Mouse (Mus musculus) testis, postnatal 10 days (tissue): ENCODE results near the gene Fam178b.
"Not testable (repeated sequence)": the region's sequence is repeated elsewhere in the genome, so short reads cannot be mapped to it uniquely, and the experiment has no call there.

Experiments used
- DNase-seq: peaks from one replicate; pipeline ENCODE4 v3.0.0; 2021; ENCODE audit warnings: low spot score

Fam178b gene

DNA sequence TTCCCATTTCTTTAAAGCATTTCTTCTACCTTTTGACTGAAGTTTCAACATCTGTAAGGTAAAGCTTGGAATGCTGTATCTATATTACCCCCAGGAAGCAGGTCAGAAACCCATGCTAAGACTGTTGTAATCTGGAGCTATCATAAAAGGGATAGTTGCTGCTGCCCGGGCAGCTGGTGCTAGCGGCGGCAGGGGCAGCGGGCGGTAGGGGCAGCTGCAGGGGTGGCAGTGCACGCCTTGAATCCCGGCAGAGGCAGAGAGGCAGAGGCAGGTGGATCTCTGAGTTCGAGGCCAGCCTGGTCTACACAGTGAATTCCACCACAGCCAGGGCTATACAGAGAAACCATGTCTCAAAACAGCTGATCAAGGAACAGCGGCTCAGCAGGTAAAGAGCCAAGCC is 140.1 kb downstream of the Fam178b start:
- no peak for DNase-seq

DNA sequence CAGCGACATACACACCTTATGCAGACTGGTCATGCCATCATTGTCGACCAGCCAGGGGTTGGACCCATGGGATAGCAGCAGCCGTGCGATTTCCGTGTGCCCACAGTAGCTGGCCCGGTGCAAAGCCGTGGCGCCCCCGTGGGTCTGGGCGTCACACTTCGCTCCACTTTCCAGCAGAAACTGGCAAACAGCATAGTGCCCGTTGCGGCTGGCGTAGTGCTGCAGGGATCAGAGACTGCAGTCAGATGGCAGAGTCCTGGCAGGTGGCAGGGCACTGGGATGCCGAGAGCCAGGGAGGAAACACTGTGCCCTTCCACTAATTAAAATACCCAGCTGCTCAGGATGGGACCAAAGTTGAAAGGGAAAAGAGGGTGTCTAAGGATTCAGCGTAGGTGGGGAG is 141.1 kb downstream of the Fam178b start:
- peak; percentile 46 for DNase-seq

- no peak for DNase-seq
These were observed 142.2 kb downstream of the Fam178b start for GRCm38 (mm10) chr1:36540807-36541206.

GRCm38 (mm10) chr1:36540132-36540531 is 142.9 kb downstream of the Fam178b start:
- no peak for DNase-seq

DNA sequence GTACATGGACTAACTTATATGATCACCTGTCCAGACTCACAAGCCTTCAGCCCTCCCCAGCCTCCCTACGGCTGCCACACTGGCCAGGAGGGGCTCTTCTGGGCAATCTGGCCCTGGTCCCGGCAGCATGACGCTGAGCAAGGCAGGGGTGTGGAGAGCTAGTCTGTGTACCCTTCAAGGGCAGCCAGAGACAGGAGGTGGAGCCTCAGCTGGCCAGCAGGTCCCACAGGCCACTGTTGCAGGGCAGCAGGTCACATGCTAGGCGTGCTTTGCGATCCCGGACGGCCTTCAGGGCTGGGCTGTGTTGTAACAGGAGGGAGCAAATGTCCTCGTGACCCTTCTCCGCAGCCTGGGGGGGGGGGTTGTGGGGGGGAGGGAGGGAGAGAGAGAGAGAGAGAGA is 143.8 kb downstream of the Fam178b start, which contains the start of gene Gm42417:
Gene Gm42417, minus strand, starts transcription at position 244 of the 400 bp plus-strand sequence.
- DNase-seq = peak; percentile 76

GRCm38 (mm10) chr1:36538727-36539126 is 144.3 kb downstream of the Fam178b start:
- no peak for DNase-seq

DNA sequence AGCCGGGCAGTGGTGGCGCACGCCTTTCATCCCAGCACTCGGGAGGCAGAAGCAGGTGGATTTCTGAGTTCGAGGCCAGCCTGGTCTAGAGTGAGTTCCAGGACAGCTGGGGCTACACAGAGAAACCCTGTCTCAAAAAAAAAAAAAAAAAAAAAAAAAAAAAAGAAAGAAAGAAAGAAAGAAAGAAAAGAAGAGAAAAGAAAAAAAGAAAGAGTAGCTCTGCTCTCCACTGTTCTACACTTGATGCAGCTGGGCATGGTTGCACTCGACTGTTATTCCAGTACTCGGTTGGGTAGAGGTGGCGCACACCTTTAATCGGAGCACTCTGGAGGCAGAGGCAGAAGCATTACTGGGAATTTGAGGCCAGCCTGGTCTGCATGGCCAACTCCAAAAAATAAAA is 146.2 kb downstream of the Fam178b start, which contains the start of gene Ankrd23:
Gene Ankrd23, minus strand, starts transcription at position 101 of the 400 bp plus-strand sequence.
- not testable (repeated sequence) for DNase-seq

- DNase-seq = no peak
These were observed 146.6 kb downstream of the Fam178b start for GRCm38 (mm10) chr1:36536397-36536728.

DNA sequence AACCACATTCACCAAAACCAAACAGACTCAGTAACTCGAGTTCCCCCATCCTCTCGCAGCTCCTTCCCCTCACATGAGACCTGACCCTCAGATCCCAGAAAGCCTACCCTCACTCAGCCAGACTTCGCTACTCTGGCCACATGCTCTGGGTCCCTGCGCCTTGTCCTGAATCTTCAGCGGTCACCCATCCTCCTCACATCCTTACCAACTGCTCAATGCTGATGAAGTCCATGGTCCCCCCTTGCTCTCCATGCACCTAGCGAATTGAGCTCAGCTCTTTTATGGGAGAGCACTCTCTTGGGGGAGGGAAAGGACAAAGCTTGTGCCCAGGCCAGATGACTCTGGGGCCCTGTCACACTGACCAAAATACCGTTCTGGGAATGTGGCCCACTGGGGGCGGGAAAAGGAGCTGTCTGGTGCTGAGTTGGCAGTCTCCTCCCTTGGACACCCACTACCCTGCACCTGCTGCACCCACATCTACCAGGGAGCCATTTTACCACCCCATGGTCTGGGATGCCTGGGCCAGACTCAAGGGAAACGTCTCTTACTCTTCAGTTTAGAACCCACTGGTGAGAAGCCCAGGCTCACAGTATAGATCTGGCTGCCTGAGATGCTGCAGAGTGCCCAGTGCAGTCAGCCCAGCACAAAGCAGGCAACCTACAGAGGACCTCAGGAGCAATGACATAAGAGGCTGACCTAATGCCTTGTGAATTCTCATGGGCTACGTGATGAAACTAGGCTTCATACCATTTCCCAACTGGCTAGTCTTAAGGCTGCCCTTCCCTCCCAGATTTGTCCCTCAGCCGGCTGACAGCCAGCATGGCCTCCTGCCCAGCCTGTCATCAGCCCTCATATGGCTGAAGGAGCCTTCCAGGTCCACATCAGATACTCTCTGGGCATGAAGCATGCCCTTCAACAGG is 147.2 kb downstream of the Fam178b start:
- DNase-seq = no peak

GRCm38 (mm10) chr1:36534595-36535058 is 148.4 kb downstream of the Fam178b start:
- DNase-seq = no peak

- DNase-seq = no peak
These were observed 149.4 kb downstream of the Fam178b start for GRCm38 (mm10) chr1:36533546-36533945.

DNA sequence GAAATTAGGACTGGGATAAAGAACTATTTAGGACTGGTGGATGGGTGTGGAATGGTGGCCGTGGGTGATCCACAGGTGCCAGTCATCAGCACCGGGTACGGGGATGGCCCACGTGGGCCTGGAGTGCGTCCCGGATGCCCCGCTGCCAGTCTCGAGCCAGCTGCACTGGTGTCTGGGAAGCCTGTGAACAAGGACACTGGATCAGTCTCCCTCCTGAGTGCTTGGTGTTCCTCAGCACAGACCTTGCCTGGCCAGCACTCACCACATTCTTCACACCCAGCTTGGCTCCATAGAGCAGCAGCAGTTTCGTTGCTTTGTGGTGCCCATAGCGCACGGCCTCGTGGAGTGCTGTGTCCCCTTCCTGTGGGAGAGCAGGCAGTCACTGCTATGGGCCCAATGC is 151.5 kb downstream of the Fam178b start:
- no peak for DNase-seq

GRCm38 (mm10) chr1:36530962-36531361 is 152.0 kb downstream of the Fam178b start:
- DNase-seq = no peak

DNA sequence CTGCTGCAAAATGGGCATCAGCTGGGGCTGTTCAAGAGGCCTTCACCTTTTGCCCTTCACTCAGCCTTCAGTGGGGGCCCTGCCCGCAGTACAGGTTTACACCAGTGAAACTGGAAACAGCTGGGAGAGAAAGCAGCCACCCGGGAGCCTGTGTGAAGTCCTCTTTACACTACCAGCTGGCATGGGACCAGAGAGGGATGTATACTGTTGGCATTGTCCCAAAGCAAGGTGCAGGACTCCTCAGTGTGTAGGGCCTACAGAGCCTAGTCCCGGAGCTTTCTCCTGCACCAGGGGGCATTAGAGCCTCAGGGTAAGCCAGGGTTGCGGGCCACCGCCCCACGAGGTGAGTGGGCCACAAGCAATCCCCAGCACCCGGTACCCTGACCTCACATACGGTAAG is 152.5 kb downstream of the Fam178b start:
- no peak for DNase-seq

GRCm38 (mm10) chr1:36529875-36530274 is 153.1 kb downstream of the Fam178b start:
- no peak for DNase-seq

GRCm38 (mm10) chr1:36529274-36529673 is 153.7 kb downstream of the Fam178b start:
- DNase-seq = no peak

DNA sequence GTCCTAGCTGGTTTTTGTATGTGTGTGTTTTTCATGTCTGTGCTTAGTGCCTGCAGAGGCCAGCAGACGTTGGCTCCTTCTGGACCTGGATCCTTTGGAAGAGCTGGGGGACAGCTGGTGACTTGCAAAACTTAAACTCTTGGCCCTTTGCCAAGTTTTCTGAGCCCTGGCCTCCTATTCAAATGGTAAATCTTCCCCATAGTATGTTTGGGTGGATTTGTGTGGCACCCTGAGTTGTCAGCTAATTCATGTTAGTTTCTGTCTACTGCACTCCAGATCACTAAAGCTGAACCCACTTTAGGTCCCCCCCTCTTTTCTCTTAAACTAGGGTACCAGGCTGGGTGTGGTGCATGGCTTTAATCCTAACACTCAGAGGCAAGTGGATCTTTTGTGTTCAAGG is 154.6 kb downstream of the Fam178b start:
- no peak for DNase-seq

GRCm38 (mm10) chr1:36526903-36527302 is 156.1 kb downstream of the Fam178b start:
- no peak for DNase-seq

DNA sequence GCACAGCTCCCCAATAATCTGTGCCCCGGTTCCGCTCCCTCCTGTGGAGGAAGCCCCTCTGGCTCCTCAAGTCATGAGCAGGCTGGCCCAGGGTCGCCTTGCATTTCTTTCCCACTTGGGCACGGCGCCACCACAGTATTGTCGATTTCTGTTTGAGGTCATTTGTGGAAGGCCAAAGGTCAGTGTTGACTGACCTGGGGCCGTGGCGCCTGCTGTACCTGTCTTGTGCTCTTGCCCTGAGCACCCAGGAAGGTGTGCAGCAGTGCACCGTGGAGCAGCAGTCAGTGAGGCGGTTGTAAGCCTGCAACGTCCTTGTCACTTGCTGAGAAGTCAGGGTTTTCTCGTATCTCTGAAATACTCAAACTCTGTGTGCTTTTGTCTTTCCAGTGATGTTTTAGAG is 157.2 kb downstream of the Fam178b start:
- DNase-seq = no peak

- DNase-seq = no peak
These were observed 158.9 kb downstream of the Fam178b start for GRCm38 (mm10) chr1:36524058-36524457.

- no peak for DNase-seq
These were observed 159.5 kb downstream of the Fam178b start for GRCm38 (mm10) chr1:36523332-36524013.

DNA sequence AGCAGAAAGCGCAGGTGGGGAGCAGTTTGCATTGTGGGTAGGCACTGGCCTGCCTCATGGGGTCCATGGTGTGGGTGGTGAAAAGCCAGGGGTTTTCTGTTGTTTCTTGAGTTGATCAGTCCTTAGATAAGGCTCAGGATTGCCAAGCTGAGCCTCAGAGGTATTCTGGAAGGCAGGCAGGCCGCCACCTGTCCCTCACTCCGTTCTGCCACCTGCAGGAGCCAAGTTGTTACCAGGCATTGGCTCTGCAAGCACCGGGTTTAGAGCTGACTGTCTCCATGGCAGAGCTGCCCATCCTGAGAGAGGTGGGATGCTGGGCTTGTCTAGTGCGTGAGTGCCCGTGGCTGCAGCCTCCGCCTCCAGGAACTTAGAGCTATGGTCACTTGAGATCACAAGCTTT is 160.8 kb downstream of the Fam178b start:
- DNase-seq = no peak

DNA sequence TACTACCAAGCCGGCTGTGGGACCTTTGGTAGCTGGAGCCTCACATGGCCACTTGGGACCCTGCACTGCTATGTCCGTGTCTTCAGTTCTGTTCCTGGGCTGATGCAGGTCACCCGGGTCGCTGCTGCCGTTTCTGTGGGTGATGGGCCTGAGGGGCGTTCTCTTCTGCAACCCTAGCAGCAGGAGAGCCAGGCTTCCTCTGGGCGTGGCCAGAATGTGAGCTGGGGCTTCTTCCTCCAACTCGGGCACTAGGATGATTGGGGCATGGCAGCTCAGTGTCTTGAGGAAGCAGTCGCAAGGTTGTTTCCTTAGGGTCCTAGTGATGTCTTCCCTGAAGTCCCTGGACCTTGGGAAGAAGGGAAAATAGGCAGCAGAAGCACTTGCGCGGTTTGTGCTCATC is 163.4 kb downstream of the Fam178b start:
- no peak for DNase-seq
